Mouse (Mus musculus): ENCODE data around the gene Iqcg.

DNA sequence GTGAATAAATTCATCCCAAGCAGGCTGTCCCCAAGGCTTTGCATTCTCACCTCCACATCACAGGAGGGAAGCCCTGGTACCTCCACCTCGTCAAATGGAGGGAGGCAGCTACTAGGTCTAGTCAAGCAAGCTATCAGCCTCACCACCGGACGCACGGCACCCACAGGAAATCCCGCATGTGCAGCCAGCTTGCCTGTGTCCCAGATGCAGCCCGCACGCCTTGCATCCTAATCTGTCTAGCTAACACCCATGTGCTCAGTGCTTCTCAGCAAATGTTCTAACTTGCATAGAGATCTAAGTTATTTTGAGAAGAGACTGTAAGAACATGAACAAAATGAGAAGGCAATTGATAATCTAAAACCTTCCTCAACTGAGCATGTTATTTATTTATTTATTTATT is 29.7 kb downstream of the Iqcg start:
- TF ChIP-seq POLR2A (IDR thresholded peaks at IDR 0.05; ENCODE audit: insufficient read length, low read depth), result no peak
- no peak for TF ChIP-seq POLR2AphosphoS2 (IDR thresholded peaks at IDR 0.05; ENCODE audit: insufficient read length, low read depth)
- no peak for TF ChIP-seq USF1 (IDR thresholded peaks at IDR 0.05; ENCODE audit: low read depth)
- TF ChIP-seq MAX (IDR thresholded peaks at IDR 0.05; ENCODE audit: low read depth), result no peak
- no peak for TF ChIP-seq TCF12 (IDR thresholded peaks at IDR 0.05; ENCODE audit: insufficient read depth, poor library complexity, severe bottlenecking)
- no peak for TF ChIP-seq MYOD1 (IDR thresholded peaks at IDR 0.05; ENCODE audit: control insufficient read depth in 1 of 3, insufficient read length in 2 of 3, low read depth in 2 of 3)
- TF ChIP-seq CEBPB (IDR thresholded peaks at IDR 0.05; ENCODE audit: insufficient read depth, poor library complexity, severe bottlenecking), result no peak
- no peak for TF ChIP-seq E2F4 (IDR thresholded peaks at IDR 0.05; ENCODE audit: insufficient read depth)
- TF ChIP-seq MYOG (IDR thresholded peaks at IDR 0.05; ENCODE audit: control insufficient read depth in 1 of 3, insufficient read depth in 1 of 3, insufficient read length in 2 of 3, low read depth in 2 of 3), result no peak
- TF ChIP-seq REST (IDR thresholded peaks at IDR 0.05; ENCODE audit: insufficient read depth, insufficient read length), result no peak
- TF ChIP-seq SRF (IDR thresholded peaks at IDR 0.05; ENCODE audit: control insufficient read depth, insufficient read length, low read depth), result no peak

Data from myocyte (in vitro differentiated cells).